Mouse (Mus musculus): ENCODE measurements around the gene R3hdml.

R3hdml gene

GRCm38 (mm10) chr2:163480191-163480825 is 11.8 kb upstream of the R3hdml start:
- peak; percentile 39 for DNase-seq

- peak; percentile 34 for DNase-seq
Observed at GRCm38 (mm10) chr2:163481539-163482029, 10.5 kb upstream of the R3hdml start.

- no peak for DNase-seq
Observed at GRCm38 (mm10) chr2:163487360-163487759, 4.8 kb upstream of the R3hdml start.

GRCm38 (mm10) chr2:163489725-163490291 is 2.3 kb upstream of the R3hdml start:
- no peak for DNase-seq

- DNase-seq, result no peak
Observed at GRCm38 (mm10) chr2:163490656-163491055, 1.5 kb upstream of the R3hdml start.

- DNase-seq, result no peak
Observed at GRCm38 (mm10) chr2:163491351-163491750, 767 bp upstream of the R3hdml start.

- no peak for DNase-seq
Observed at GRCm38 (mm10) chr2:163493031-163493430, 913 bp downstream of the R3hdml start.

GRCm38 (mm10) chr2:163493976-163494375 is 1.9 kb downstream of the R3hdml start:
- DNase-seq, result peak; percentile 59

- DNase-seq, result no peak
Observed at GRCm38 (mm10) chr2:163494456-163494855, 2.3 kb downstream of the R3hdml start.

- peak; percentile 21 for DNase-seq
Observed at GRCm38 (mm10) chr2:163502219-163502618, 10.1 kb downstream of the R3hdml start.

GRCm38 (mm10) chr2:163503191-163503590 is 11.1 kb downstream of the R3hdml start:
- no peak for DNase-seq

GRCm38 (mm10) chr2:163506300-163507004 is 14.3 kb downstream of the R3hdml start, which contains the start of gene Hnf4a:
Gene Hnf4a, plus strand, starts transcription at chr2:163506808.
- DNase-seq, result no peak

- DNase-seq, result no peak
Observed at GRCm38 (mm10) chr2:163525761-163526243, 33.7 kb downstream of the R3hdml start.

- DNase-seq, result no peak
Observed at GRCm38 (mm10) chr2:163527497-163527896, 35.4 kb downstream of the R3hdml start.

- DNase-seq, result no peak
Observed at GRCm38 (mm10) chr2:163530418-163530817, 38.3 kb downstream of the R3hdml start.

- DNase-seq, result peak; percentile 88
Observed at GRCm38 (mm10) chr2:163531917-163532316, 39.8 kb downstream of the R3hdml start.

- no peak for DNase-seq
Observed at GRCm38 (mm10) chr2:163533226-163533625, 41.1 kb downstream of the R3hdml start.

GRCm38 (mm10) chr2:163534958-163535524 is 42.9 kb downstream of the R3hdml start:
- DNase-seq, result peak; percentile 93

- DNase-seq, result no peak
Observed at GRCm38 (mm10) chr2:163537443-163537842, 45.3 kb downstream of the R3hdml start.

GRCm38 (mm10) chr2:163538410-163538809 is 46.3 kb downstream of the R3hdml start:
- no peak for DNase-seq

GRCm38 (mm10) chr2:163539321-163540040 is 47.4 kb downstream of the R3hdml start:
- DNase-seq, result no peak

- DNase-seq, result no peak
Observed at GRCm38 (mm10) chr2:163540231-163541117, 48.4 kb downstream of the R3hdml start.
